Comparison of ENCODE assay signal across 8 mouse cellular contexts in the genomic region with DNA sequence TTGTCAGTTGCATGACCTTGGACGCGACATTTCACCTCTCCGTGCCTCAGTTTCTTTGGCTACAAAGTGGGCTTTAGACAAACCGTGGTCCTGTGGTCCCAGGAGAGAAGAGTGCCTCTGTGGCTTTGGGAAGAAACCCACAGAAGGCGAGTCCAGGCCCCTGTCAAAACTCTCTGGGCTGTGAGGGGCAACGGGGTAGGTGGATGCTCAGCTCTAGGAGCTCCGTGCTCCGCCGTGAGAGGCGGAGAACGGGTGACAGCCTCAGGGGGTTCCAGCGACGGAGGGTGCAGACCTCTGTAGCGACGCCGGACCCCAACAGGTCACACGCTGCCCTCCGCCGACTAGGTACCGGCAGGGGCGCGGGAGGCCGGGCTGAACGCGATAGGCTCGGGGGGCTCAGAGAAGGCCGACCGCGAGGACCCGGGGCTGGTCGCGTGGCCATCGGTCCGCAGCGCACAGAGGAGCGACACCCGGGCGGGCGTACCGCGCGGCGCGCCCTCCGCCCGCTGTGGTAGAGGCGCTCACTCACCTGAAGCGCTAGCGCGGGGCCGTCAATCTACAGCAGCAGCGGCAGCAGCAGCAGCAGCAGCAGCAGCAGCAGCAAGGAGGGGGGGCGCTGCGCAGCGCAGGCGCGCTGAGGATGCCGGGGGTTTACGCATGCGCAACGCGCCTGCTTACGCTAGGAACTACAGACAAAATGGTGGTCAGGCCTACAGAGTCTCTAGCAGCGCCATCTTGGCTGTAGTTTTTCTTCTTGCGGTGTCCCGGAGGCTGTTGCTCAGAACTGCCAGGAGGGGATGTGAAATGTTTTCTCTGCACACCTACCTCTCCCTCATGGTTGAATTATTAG. TPM values are rescaled to one million over a fixed set of nuclear protein-coding genes. Genes with fewer than 3 reads are reported as not detected.
DNase-seq lines count a peak whose midpoint lies in the region; ATAC-seq lines count a peak whose summit lies in the region.

Ndrg3 (minus strand) TSS at position 587 of the 850 bp plus-strand sequence.

- DNase-seq in adipocyte (ENCODE audit: low spot score), result peak; percentile 98
- peak; percentile 98 for DNase-seq in embryo, embryonic 10 days (ENCODE audit: low spot score)
- DNase-seq in gastrocnemius, postnatal 10 days, result peak; percentile 97
- DNase-seq in induced T-regulatory cell, adult 2 months (ENCODE audit: low read depth), result peak; percentile 97
- peak; percentile 93 to 97 for DNase-seq in left cerebral cortex, adult 9 months (ENCODE audit: low spot score in 2 of 2)
- peak; percentile 98 for DNase-seq in right cerebral cortex, postnatal 14 days
- peak; percentile 90 to 95 for DNase-seq in urinary bladder, postnatal 36 days (ENCODE audit: low spot score in 2 of 2)

- peak; percentile 94 for ATAC-seq in megakaryocyte progenitor cell, adult 5-6 weeks (replicated peaks; ENCODE audit: poor library complexity)

RNA-seq across cellular contexts. Expression of gene Ndrg3, which starts in this region (rescaled TPM):
- 10 to 100 TPM; 22.5 to 26.1 TPM for total RNA-seq in gastrocnemius, postnatal 10 days (2021)
- total RNA-seq in megakaryocyte progenitor cell, adult 5-6 weeks (2015), result 24.9 and 27.1 TPM in 2 replicates
- 24.2 and 28.5 TPM in 2 replicates for total RNA-seq in megakaryocyte progenitor cell, adult 5-6 weeks (2017)

Comparison
In these comparisons a context has a peak if more than half of its experiments do, and no peak if none do; other contexts are left out.
1. Peak in every context shown above with its lines: DNase-seq and ATAC-seq.